Mouse (Mus musculus): ENCODE data around the gene Appl1.

The Appl1 gene
- long read RNA-seq, experiment 1, full-length matches to known transcripts = 7 of 39 reads
- long read RNA-seq, experiment 1, partial matches to known transcripts = 19 of 39 reads
- long read RNA-seq, experiment 1, other reads (novel, unspliced or antisense) = 13 of 39 reads
- long read RNA-seq, experiment 2, full-length matches to known transcripts = 3 of 64 reads
- long read RNA-seq, experiment 2, partial matches to known transcripts = 40 of 64 reads
- long read RNA-seq, experiment 2, other reads (novel, unspliced or antisense) = 21 of 64 reads

DNA sequence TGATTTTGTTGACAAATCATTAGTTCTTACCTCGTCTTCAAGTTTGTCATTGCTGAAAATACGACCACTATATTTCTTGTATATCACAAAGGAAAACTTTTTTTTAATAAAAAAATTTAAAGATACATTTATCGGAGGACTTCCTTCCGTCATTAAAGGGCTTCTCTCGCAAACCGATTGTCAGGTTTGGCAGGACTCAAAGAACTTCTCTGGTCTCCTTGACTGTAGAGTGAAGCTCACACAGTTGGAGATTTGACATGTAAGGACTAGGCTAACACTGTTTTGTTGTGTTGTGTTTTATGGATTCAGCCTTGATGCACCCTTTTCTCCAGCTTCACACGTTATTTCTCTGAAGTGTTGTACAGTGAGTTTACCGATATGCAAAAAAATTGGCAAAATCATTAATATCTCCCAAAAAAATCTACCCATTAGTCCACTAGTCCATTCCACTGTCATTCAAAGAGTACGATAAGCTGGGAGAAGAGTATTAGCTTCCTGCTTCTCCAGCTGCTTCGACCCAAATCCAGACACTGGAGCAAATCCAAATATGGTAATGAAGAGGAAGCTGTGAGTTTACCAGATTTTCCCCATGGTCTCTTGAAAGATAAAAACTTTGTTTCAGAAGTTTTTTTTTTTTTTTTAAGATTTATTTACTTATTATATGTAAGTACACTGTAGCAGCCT lies at the start of gene Appl1:
Gene Appl1 (minus strand): TSS at position 127 of the 684 bp plus-strand sequence.
- intact Hi-C loops (cut with DNase I) = no loop called here

DNA sequence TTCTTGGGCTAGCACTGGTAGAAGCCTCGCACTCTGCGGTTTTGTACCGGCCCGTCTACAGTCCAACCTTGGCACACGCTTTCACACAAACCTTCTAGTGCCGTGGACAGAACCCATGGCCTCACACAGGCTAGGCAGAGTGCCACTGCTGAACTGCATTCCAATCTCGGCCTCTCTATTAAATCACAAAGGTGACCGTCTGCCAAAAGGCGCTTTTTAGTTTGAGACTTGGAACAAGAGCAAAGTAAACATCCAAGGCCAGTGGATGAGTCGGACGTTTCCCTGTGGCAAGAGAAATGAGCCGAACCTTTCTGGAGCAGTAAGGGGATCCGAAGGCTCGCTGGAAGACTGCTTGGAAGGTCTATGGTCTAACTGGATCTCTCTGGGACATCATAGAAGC lies 48.8 kb upstream of the Appl1 start:
- intact Hi-C loops (cut with DNase I) = loop anchor here (10.0 kb wide), 3 partner anchors 55 to 325 kb away; partner anchors contain the start of gene Dnah12

DNA sequence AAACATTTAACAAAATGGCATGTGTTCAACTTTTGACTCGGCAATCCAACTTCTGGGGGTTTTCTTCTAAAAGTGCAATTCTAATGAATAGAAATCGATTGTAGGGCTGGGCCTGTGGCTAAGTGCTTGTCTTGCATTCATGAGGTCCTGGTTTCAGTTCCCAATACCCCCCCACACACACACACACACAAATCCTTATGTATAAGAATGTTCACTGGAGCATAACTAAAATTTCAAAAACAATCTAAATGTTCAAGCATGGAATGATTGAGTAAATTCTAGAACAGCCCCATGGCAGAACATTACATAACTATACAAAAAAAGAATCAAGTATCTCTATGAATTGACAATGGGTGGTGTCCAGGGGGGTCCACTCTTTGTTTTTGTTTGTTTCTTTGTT lies 46.9 kb upstream of the Appl1 start:
- intact Hi-C loops (cut with DNase I) = no loop called here

DNA sequence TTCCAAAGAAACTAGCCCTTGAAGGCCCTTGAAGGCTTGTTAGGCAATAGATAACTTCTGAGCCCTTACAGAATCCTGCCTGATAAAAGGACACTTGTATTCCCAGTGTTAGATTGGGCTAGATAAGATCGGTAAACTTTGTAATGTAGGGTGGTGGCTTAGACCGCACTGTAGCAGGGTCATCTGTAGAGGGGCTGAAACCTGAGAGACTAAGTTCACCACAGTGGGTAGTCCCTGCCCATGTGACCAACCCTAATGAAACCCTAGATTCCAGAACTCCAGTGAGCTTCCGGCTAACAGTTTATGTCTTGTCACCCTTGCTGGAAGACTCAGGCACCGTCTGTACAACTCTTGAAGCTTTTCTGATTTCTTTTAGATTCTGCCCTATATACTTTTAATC lies 42.6 kb upstream of the Appl1 start:
- intact Hi-C loops (cut with DNase I) = no loop called here

GRCm38 (mm10) chr14:27011561-27011960 lies 40.5 kb upstream of the Appl1 start:
- intact Hi-C loops (cut with DNase I) = no loop called here

DNA sequence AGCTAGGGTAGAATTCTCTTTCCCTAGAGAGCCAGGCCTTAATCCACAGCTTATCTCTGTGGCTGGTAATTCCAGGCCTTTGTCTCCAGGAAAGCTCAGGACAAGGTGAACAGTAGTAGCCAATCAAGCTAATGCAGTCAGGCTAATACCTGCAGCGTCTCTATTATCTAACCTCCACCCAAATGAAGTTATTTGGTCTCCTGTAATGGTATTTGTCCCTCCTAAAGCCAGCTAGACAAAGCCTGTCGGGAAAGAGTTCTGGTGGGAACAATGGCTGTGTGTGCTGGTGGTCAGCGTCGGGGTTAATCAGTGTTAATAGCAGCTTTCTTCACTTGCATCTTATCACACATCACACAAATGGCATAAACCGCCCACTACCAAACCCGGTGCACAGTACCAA lies 34.9 kb upstream of the Appl1 start:
- intact Hi-C loops (cut with DNase I) = no loop called here

- intact Hi-C loops (cut with DNase I) = no loop called here
Observed at GRCm38 (mm10) chr14:27004906-27005305, 33.9 kb upstream of the Appl1 start.

DNA sequence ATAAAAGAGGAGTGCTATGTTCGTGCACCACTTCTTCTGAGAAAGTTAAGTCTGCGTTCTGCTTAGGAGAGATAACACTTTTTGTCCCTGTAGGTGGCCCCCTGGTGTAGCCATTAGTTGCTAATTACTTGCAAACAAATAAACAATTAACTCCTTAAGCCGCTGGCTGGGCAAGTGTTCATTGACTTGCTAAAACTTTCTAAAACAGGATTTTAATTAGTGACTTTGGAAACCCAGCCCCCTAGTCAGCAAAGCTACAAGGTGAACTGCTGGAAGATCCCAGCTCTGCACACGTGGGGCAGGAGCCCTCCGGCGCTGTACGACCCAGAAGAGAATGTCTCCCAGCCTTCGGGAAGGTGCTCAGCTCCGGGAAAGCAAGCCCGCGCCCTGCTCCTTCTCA lies 29.4 kb upstream of the Appl1 start:
- intact Hi-C loops (cut with DNase I) = no loop called here

DNA sequence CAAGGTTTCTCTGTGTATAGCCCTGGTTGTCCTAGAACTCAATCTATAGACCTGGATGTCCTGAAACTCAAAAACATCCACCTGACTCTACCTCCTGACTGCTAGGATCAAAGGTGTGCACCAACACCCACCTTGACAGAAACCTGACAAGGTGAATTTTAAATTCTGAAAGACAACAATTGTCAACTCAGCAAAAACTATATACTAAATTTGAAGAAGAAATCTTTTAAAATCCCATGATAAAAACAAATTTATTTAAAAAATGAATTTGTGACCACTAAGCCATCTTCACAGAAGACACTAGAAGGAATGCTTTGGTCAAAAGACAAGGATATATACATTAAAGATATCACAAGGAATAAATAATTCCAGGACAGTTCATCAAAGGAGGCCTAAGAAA lies 25.2 kb upstream of the Appl1 start:
- intact Hi-C loops (cut with DNase I) = no loop called here

GRCm38 (mm10) chr14:26994211-26994741 lies 23.2 kb upstream of the Appl1 start, which contains the start of gene Hesx1:
Hesx1 (plus strand) TSS chr14:26994416.
- intact Hi-C loops (cut with DNase I) = loop anchor here (5.0 kb wide), 1 partner anchor 33 kb away; no protein-coding TSS in a partner anchor

GRCm38 (mm10) chr14:26993427-26993826 lies 22.4 kb upstream of the Appl1 start:
- intact Hi-C loops (cut with DNase I) = loop anchor here (5.0 kb wide), 1 partner anchor 34 kb away; no protein-coding TSS in a partner anchor

DNA sequence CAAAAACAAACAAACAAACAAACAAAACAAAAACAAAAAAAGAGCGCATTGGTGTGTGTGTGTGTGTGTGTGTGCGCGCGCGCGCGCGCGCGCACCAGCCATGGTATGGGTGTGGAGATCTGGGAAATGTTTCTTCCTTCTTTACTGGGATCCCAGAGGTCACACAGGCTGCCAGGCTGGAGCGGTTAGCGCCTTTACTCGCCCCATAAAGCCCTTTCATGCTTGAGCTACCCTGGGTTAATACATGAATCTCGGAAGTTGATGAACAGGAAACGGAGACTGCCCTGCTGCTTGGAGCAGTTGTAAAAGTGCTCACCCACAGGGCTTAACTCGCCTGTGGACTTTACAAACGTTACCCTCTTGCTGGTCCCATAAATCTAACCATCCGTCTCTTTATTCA lies 20.6 kb upstream of the Appl1 start:
- intact Hi-C loops (cut with DNase I) = loop anchor here (5.0 kb wide), 1 partner anchor 36 kb away; no protein-coding TSS in a partner anchor

DNA sequence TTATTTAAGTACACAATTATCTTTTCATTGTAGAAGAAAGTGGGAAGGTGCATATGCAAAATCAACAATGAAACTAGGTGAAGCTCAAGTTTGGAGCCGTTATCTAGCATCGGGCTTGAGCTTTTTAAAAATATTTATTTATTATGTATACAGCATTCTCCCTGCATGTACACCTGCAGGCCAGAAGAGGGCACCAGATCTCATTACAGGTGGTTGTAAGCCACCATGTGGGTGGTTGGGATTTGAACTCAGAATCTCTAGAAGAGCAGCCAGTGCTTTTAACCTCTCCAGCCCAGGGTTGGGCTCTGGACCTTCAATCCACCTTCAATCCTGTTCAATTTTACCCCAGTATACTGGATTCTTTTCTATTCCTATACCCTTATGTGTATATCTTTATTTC lies 17.7 kb upstream of the Appl1 start:
- intact Hi-C loops (cut with DNase I) = no loop called here

DNA sequence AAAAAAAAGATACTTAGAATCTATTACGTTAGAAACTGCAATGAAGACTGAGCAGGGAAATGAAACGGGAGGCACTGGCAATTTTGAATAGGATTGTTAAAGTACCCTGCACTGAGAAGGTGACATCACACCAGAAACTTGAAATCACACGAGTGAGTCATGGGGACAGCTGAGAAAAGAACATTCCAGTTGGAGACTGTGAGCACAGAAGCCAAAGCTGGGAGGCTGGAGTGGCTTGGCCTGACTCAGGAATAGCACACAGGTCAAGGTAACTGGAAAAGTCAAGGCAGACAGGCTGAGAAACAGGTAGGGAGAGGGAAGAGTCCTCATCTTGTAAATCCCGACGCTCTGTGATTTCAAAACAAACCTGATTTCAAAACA lies 11.1 kb upstream of the Appl1 start:
- intact Hi-C loops (cut with DNase I) = no loop called here

DNA sequence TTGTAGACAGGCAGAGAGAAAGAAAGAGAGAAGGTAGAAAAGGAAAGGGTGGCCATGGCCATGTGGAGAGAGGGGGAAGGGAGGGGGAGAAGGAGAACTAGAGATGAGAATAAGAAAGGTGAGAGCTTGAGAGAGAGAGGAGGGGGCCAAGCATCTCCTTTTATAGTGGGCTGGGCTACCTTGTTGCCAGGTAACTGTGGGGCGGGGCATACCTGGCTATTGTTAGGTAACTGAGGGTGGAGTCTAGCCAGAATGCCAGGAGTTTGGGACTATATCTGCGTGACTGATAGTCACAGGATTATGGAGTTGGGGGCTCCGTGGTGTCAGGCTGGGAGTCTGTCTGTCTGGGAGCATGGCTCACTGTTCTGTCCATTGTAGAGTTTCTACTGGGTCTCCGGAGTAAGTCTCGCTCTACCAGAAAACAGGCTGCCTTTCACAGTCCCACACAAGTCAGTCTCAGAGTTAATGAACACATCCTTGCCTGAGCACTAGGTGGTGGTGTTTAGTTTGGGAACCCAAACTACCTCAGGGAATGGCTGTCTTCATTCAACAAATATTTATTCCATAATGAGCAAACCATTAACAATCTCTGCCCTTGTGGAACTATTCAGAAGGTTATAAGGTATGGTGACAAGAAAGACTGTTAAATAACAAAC lies 10.6 kb upstream of the Appl1 start:
- intact Hi-C loops (cut with DNase I) = no loop called here

GRCm38 (mm10) chr14:26981021-26981420 lies 10.0 kb upstream of the Appl1 start:
- intact Hi-C loops (cut with DNase I) = no loop called here

DNA sequence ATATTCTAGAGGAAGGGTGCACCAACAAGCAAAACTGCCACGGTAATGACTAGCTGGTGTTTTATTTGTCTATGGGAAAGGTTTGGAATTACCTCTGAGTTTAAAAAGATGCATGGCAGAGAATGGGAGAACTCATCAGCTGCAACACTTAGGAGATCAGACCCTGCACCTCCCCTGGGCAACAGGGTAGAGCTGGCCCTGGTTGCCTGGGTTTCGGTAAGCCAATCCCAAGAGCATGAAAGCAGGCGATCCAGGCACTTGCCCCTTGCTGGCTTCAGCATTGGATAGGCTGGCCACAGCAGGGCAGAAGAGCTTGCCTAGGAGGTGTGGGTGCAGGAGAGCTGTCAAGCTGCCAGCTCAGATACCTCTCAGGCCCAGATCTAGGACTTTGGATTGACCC lies 8.8 kb upstream of the Appl1 start:
- intact Hi-C loops (cut with DNase I) = no loop called here

- intact Hi-C loops (cut with DNase I) = no loop called here
Observed at GRCm38 (mm10) chr14:26977500-26977899, 6.5 kb upstream of the Appl1 start.

- intact Hi-C loops (cut with DNase I) = no loop called here
Observed at GRCm38 (mm10) chr14:26976212-26976611, 5.2 kb upstream of the Appl1 start.

DNA sequence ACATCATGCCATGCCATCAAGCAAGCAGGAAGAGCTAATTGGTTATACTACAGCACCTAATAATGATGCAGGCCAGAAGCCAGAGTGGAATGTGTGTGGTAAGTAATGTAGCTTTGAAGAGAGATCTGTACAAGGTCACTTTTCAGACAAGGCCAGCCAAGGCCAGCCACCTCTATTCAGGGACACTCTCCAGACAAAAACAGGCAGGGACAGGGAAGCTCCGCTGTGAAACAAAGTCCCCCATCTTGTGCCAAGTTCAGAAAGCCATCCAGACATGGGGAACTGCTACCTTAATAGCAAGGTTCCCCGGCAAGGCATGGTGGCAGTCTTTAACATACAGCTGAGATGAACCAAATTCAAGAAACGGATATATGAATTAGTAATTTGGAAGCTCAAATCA lies 4.5 kb upstream of the Appl1 start:
- intact Hi-C loops (cut with DNase I) = no loop called here

- intact Hi-C loops (cut with DNase I) = no loop called here
Observed at GRCm38 (mm10) chr14:26973089-26973488, 2.1 kb upstream of the Appl1 start.

- intact Hi-C loops (cut with DNase I) = no loop called here
Observed at GRCm38 (mm10) chr14:26970439-26970932, 546 bp downstream of the Appl1 start.

Data from adrenal gland (tissue).